Mouse (Mus musculus) midbrain, embryonic 10.5 days (tissue): ENCODE results near the gene Plekhm2. TPM values are rescaled to one million over a fixed set of nuclear protein-coding genes. Genes with fewer than 3 reads are reported as not detected.

Source experiments
- DNase-seq: peaks from one replicate; pipeline ENCODE4 v3.0.0-alpha.2; 2017; ENCODE audit warnings: low spot score
- H3K27ac ChIP-seq: fragments of 300-500 bp; sonication (generic); replicated peaks from 2 replicates; pipeline ENCODE4 v1.5.1; 2016; ENCODE audit warnings: mild to moderate bottlenecking
- H3K27me3 ChIP-seq: fragments of 300-500 bp; sonication (generic); 2 replicates; pipeline ENCODE4 v1.6.1; 2016; ENCODE audit warnings: low read depth, mild to moderate bottlenecking; ENCODE audit not compliant: poor library complexity, severe bottlenecking
- H3K36me3 ChIP-seq: fragments of 300-500 bp; sonication (generic); 2 replicates; pipeline ENCODE4 v1.6.1; 2016; ENCODE audit warnings: mild to moderate bottlenecking, moderate library complexity
- H3K4me1 ChIP-seq: fragments of 300-500 bp; sonication (generic); 2 replicates; pipeline ENCODE4 v1.6.1; 2016
- H3K4me3 ChIP-seq: fragments of 300-500 bp; sonication (generic); 2 replicates; pipeline ENCODE4 v1.5.1; 2016; ENCODE audit warnings: mild to moderate bottlenecking, moderate library complexity
- H3K9me3 ChIP-seq: fragments of 300-500 bp; sonication (generic); replicated peaks from 2 replicates; pipeline ENCODE4 v1.6.1; 2016; ENCODE audit warnings: mild to moderate bottlenecking
- WGBS: fragments of 180-500 bp; shearing (Covaris S2); methylation state at CpG from one replicate; pipeline ENCODE4 v1.1.7; 2016; 5-methylcytosine and 5-hydroxymethylcytosine counted together
- polyA plus RNA-seq: library from polyadenylated mRNA; unstranded; fragments of >200 nt; fragmentation: Nextera tagmentation; extraction: Ambion mirVana; gene quantifications from 2 replicates; pipeline ENCODE4 v1.2.1, GENCODE M21; 2016

The Plekhm2 gene
- polyA plus RNA-seq, 1 experiment from 2014 or later = 2.9 TPM

DNA sequence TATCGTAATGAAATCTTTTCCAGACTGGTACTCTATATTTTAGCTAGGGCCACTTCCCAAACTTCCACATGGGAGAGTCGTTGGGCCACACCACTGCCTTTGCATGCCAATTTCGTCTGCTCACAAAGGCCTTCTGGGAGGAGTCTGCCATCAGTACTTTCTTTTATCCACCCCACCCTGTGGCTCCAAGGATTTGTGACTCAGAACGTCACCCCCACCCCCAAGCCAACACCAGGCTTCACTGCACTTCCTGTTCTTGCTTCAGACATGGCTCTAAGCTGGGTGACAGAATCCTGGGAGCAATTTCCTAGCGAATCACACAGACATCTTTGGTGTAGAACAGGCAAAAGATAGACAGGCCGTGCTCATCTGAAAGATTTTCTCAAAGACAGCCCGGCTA lies 17.1 kb upstream of the Plekhm2 start:
- peaks cover 53% of the 10 kb centered on the region for H3K36me3 ChIP-seq
- H3K9me3 ChIP-seq = no peaks in the 10 kb centered on the region
- H3K4me1 ChIP-seq = peaks cover 9% of the 10 kb centered on the region
- no peak overlapping the region for H3K4me3 ChIP-seq
- 0 out of 2 replicates have a peak overlapping the region, but pooled peaks have one; percentile 55 for H3K27ac ChIP-seq
- DNase-seq = no peak
- 70% methylated on average over 7 of the region's 7 CpGs for WGBS
- no peaks in the 10 kb centered on the region for H3K27me3 ChIP-seq

- Histone ChIP-seq H3K9me3 (no peaks in the 10 kb centered on the region), H3K27me3 (no peaks in the 10 kb centered on the region), H3K4me1 (peaks cover 9% of the 10 kb centered on the region), H3K36me3 (peaks cover 44% of the 10 kb centered on the region), H3K27ac (no peak overlapping the region), H3K4me3 (no peak overlapping the region)
- 81% methylated on average over 12 of the region's 12 CpGs for WGBS
- DNase-seq = no peak
Measured at GRCm38 (mm10) chr4:141680892-141681291, 16.2 kb upstream of the Plekhm2 start.

DNA sequence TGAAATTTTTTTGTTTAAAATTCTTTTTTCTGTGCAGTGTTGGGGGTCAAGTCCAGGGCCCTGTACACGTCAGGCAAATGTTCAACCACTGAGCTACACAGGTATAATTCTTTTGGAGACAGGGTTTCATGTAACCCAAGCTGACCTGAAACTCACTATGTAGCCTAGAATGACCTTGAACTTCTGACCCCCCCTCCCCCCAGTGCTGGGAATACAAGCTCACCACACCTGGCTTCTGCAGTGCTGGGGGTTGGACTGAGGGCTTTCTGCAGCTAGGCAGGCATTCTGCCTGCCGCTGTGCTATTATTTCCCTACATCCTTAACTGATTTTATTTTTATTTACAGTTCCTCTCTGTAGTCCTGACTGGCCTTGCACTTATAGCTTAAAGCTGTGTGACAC lies 14.3 kb upstream of the Plekhm2 start:
- DNase-seq = no peak
- H3K36me3 ChIP-seq = peaks cover 25% of the 10 kb centered on the region
- H3K4me3 ChIP-seq = no peak overlapping the region
- 87% methylated on average over 2 of the region's 2 CpGs for WGBS
- no peaks in the 10 kb centered on the region for H3K9me3 ChIP-seq
- peaks cover 9% of the 10 kb centered on the region for H3K4me1 ChIP-seq
- H3K27me3 ChIP-seq = no peaks in the 10 kb centered on the region
- H3K27ac ChIP-seq = no peak overlapping the region

DNA sequence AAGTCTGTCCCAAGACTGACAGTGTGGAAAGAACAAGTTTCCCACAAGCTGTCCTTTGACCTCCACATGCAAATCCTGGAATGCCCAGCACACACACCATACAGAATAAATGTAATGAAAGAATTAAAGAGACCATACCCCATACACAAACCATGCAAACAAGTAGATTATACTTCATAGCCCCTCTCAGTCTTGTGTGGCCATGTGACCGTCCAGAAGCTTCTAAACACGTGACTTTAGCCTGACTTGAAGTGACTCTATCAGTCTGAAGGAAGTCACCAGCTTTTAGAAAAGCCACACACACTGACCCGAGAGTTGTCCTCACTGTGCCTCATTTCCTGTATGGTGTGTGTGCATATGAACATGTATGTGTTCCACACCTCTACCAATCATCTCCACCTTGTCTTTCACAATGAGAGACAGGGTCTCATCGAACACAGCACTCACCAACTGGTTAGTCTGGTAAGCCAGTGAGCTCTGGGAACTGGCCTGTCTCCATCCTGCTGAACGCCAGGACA lies 11.8 kb upstream of the Plekhm2 start:
- no peaks in the 10 kb centered on the region for H3K9me3 ChIP-seq
- no peaks in the 10 kb centered on the region for H3K4me1 ChIP-seq

DNA sequence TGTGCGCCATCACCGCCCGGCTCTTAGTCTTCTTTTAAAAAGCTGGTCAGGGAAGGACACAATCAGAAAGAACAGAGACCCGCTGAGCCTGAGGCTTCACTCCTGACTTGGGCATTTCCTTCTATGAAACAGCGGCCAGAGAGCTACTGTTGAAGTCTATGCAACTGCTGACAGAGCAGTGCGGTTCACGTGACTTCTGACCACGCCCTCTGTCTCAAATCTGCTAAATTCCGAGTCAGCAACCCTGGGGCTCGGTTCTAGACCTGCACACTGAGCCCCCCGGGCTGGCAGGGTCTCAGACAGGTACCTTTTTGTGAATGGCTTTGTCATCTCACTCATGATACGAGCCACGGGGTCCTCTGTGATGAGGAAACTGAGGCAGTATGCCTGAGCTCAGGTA lies 7.6 kb upstream of the Plekhm2 start:
- Histone ChIP-seq H3K36me3 (no peaks in the 10 kb centered on the region), H3K4me1 (no peaks in the 10 kb centered on the region), H3K27ac (no peak overlapping the region), H3K9me3 (no peaks in the 10 kb centered on the region), H3K27me3 (no peaks in the 10 kb centered on the region), H3K4me3 (no peak overlapping the region)
- 79% methylated on average over 13 of the region's 13 CpGs for WGBS
- no peak for DNase-seq

More for the DNA sequence above, 11.8 kb upstream of the Plekhm2 start:
- H3K27ac ChIP-seq = no peak overlapping the region
- H3K4me3 ChIP-seq = no peak overlapping the region
- no peaks in the 10 kb centered on the region for H3K27me3 ChIP-seq
- no peak for DNase-seq
- 84% methylated on average over 5 of the region's 5 CpGs for WGBS
- 0 out of 2 replicates have a peak, but pooled peaks cover 4% of the 10 kb centered on the region for H3K36me3 ChIP-seq

DNA sequence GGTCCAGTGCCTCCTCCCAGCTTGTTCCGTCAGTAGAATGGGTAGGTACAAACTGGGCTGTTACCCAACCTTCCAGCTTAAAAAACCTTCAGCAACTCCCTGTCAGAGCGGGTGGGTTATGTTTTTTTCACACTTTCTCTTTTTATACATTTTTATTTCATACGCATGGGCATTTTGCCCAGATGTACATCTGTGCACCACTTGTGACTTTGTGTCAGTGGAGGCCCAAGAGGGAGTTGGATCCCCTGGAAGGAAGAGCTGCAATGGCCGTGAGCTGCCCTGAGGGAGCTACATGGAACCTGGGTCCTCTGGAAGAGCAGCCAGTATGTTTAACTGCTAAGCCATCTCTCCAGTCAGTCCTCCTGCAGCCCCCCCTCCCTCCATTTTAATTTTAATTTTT lies 6.7 kb upstream of the Plekhm2 start:
- Histone ChIP-seq H3K36me3 (no peaks in the 10 kb centered on the region), H3K4me3 (no peak overlapping the region), H3K27ac (no peak overlapping the region), H3K4me1 (no peaks in the 10 kb centered on the region), H3K9me3 (no peaks in the 10 kb centered on the region), H3K27me3 (no peaks in the 10 kb centered on the region)
- WGBS = 89% methylated on average over 4 of the region's 4 CpGs
- DNase-seq = no peak

DNA sequence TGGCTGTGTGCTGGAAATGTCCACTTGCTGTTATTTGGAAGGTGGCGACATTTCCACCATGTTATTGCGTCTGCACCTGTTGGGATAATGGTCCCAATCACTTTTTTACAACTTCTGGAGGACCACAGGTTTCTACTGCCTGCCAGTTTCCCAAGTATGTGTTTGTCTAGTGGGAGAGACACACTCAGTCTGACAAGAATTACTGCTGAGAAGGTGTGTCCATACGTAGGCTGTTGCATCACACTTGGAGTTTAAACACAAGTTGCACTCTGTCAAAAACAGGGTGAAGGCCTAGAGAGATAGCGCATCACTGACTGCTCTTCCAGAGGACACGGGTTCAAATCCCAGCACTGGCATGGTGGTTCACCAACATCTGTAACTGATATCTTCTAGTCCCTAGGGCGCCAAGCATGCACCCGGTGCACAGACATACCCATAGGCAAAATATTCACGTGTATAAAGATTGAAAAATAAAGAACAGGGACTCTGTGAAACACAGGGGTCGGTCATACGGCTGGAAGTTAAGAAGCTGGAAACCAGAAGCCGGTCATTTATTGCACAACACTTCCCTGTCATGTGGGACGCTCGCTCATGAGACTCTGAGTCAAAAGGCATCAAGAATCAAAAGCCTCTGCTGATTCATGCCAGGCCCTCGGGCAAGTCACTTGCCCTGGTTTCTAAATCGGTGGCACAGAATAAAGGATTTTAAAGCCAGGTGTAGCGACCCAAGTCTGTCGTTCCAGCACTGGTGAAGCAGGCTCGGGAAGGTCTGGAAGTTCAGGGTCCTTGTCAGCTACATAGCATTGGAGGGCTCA lies 5.4 kb upstream of the Plekhm2 start:
- H3K27me3 ChIP-seq = no peaks in the 10 kb centered on the region
- WGBS = 93% methylated on average over 18 of the region's 18 CpGs
- H3K36me3 ChIP-seq = no peaks in the 10 kb centered on the region
- peaks cover under 1% of the 10 kb centered on the region; the same call in 1 of the 2 replicates for H3K4me1 ChIP-seq
- H3K27ac ChIP-seq = no peak overlapping the region
- H3K9me3 ChIP-seq = no peaks in the 10 kb centered on the region
- no peak for DNase-seq
- no peak overlapping the region for H3K4me3 ChIP-seq

DNA sequence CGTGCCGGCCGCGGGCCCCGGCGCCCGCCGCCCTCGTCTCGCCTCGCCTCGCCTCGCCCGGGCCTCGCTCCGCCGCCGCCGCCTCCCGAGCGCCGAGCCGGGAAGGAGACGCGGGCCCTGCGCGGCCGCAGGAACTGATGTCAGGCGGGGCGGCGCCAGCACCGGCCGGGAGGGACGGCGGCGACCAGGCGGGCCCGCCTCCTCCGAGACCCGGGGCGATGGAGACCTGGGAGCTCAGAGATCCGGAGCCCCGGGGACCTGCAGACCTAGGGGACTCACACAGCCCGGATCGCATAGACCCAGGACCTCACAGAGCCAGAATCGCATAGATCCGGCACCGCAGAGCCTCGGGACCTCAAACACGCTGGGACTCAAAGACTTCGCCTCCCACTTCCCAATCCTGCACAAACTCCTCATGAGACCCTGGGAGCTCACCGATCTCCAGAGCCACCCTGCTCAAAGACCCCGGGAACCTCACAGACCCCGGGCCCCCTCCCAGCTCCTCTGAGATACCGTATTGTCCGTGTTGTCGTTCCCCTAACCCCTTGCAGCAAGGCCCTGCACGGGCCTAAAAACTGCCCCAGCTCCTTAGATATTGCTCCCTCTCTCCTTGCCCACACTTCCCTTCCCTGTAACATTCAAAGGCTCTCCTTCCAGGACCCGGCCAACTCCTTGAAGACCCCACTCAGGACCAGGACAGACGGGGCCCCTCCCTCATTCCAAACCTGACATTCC lies 521 bp downstream of the Plekhm2 start:
- H3K4me1 ChIP-seq = peaks cover 22% of the 10 kb centered on the region
- DNase-seq = peak; percentile 69
- no peaks in the 10 kb centered on the region for H3K27me3 ChIP-seq
- H3K27ac ChIP-seq = peak overlapping the region; percentile 91
- 3% methylated on average over 60 of the region's 60 CpGs for WGBS
- no peaks in the 10 kb centered on the region for H3K9me3 ChIP-seq
- peaks cover 22% of the 10 kb centered on the region for H3K36me3 ChIP-seq
- H3K4me3 ChIP-seq = peak overlapping the region; percentile 86

GRCm38 (mm10) chr4:141663122-141663931 lies 1.4 kb downstream of the Plekhm2 start:
- no peaks in the 10 kb centered on the region for H3K9me3 ChIP-seq
- H3K27me3 ChIP-seq = no peaks in the 10 kb centered on the region
- peak overlapping the region; percentile 86 for H3K4me3 ChIP-seq
- peak overlapping the region; percentile 91 for H3K27ac ChIP-seq
- peak; percentile 60 for DNase-seq
- H3K36me3 ChIP-seq = peaks cover 29% of the 10 kb centered on the region
- peaks cover 22% of the 10 kb centered on the region for H3K4me1 ChIP-seq
- WGBS = 6% methylated on average over 46 of the region's 47 CpGs

DNA sequence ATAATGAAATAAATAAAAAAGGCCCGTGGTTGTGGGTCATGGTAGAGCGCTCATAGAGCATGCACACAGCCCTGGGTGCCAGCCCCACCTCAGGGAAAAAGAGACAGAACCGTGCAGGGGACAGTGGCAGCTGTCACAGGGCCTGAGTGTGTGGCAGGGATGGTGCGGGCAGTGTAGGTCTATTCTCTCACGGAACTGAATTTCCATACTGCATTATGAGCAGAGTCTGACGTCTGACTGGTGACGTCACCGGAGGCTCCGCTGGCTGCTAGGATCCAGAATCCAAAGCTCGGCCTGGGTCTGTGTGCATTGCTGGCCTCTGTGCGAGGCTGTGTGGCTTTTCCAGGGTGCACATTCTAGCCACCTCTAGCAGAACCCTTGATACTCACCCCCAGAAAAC lies 3.8 kb downstream of the Plekhm2 start:
- peaks cover 29% of the 10 kb centered on the region for H3K4me1 ChIP-seq
- DNase-seq = no peak
- no peak overlapping the region for H3K4me3 ChIP-seq
- peaks cover 44% of the 10 kb centered on the region for H3K36me3 ChIP-seq
- no peak overlapping the region for H3K27ac ChIP-seq
- H3K27me3 ChIP-seq = no peaks in the 10 kb centered on the region
- WGBS = 90% methylated on average over 11 of the region's 11 CpGs
- H3K9me3 ChIP-seq = no peaks in the 10 kb centered on the region

- Histone ChIP-seq H3K36me3 (peaks cover 53% of the 10 kb centered on the region), H3K27me3 (no peaks in the 10 kb centered on the region), H3K9me3 (no peaks in the 10 kb centered on the region), H3K4me1 (peaks cover 25% of the 10 kb centered on the region), H3K4me3 (no peak overlapping the region), H3K27ac (no peak overlapping the region)
- no peak for DNase-seq
- 78% methylated on average over 4 of the region's 4 CpGs for WGBS
Measured at GRCm38 (mm10) chr4:141659739-141660138, 5.0 kb downstream of the Plekhm2 start.

GRCm38 (mm10) chr4:141658846-141659484 lies 5.7 kb downstream of the Plekhm2 start:
- peaks cover 18% of the 10 kb centered on the region for H3K4me1 ChIP-seq
- no peak overlapping the region for H3K4me3 ChIP-seq
- WGBS = 93% methylated on average over 6 of the region's 6 CpGs
- no peaks in the 10 kb centered on the region for H3K27me3 ChIP-seq
- DNase-seq = no peak
- no peaks in the 10 kb centered on the region for H3K9me3 ChIP-seq
- no peak overlapping the region for H3K27ac ChIP-seq
- H3K36me3 ChIP-seq = peaks cover 58% of the 10 kb centered on the region
